Mouse (Mus musculus) hindbrain, embryonic 14.5 days (tissue): ENCODE data around the gene Map3k7cl. TPM values are rescaled to one million over a fixed set of nuclear protein-coding genes. Genes with fewer than 3 reads are reported as not detected.

Experiments
- ATAC-seq: fragments of 200-750 bp; cut with Nextera tagmentation; 2 replicates; pipeline ENCODE4 v1.8.0; 2017; ENCODE audit warnings: moderate number of reproducible peaks, mild to moderate bottlenecking, moderate TSS enrichment, moderate library complexity; ENCODE audit not compliant: low FRiP score
- DNase-seq: peaks from one replicate; pipeline ENCODE4 v3.0.0-alpha.2; 2015; ENCODE audit warnings: low spot score
- H3K27ac ChIP-seq: fragments of 300-500 bp; sonication (generic); 2 replicates; pipeline ENCODE4 v1.5.1; 2014; ENCODE audit warnings: mild to moderate bottlenecking, moderate library complexity
- H3K27me3 ChIP-seq: fragments of 300-500 bp; sonication (generic); 2 replicates; pipeline ENCODE4 v1.6.1; 2014; ENCODE audit warnings: mild to moderate bottlenecking, low read length, mixed read lengths; ENCODE audit not compliant: control insufficient read depth, insufficient read depth
- H3K36me3 ChIP-seq: fragments of 300-500 bp; sonication (generic); replicated peaks from 2 replicates; pipeline ENCODE4 v1.6.1; 2014; ENCODE audit not compliant: control insufficient read depth, insufficient read depth
- H3K4me1 ChIP-seq: fragments of 300-500 bp; sonication (generic); replicated peaks from 2 replicates; pipeline ENCODE4 v1.6.1; 2014; ENCODE audit warnings: antibody characterized with exemption, low read length, mixed read lengths; ENCODE audit not compliant: control insufficient read depth, insufficient read depth
- H3K4me2 ChIP-seq: fragments of 300-500 bp; sonication (generic); replicated peaks from 2 replicates; pipeline ENCODE4 v1.6.1; 2014; ENCODE audit warnings: mild to moderate bottlenecking, moderate library complexity
- H3K4me3 ChIP-seq: fragments of 300-500 bp; sonication (generic); replicated peaks from 2 replicates; pipeline ENCODE4 v1.5.1; 2014; ENCODE audit warnings: mild to moderate bottlenecking, low read length
- H3K9ac ChIP-seq: fragments of 300-500 bp; sonication (generic); 2 replicates; pipeline ENCODE4 v1.6.1; 2014
- H3K9me3 ChIP-seq: fragments of 300-500 bp; sonication (generic); 2 replicates; pipeline ENCODE4 v1.6.1; 2016; ENCODE audit warnings: low read length; ENCODE audit not compliant: control insufficient read depth
- WGBS: fragments of 180-500 bp; shearing (Covaris S2); extraction: QIAGEN DNeasy Blood & Tissue Kit; methylation state at CpG from one replicate; pipeline ENCODE4 v1.1.7; 2014; 5-methylcytosine and 5-hydroxymethylcytosine counted together
- polyA plus RNA-seq: library from polyadenylated mRNA; unstranded; fragments of >200 nt; fragmentation: Nextera tagmentation; extraction: Ambion mirVana; gene quantifications from 2 replicates; pipeline ENCODE4 v1.2.1, GENCODE M21; 2014

The Map3k7cl gene
- polyA plus RNA-seq, 1 experiment from 2014 or later = 0.12 TPM

DNA sequence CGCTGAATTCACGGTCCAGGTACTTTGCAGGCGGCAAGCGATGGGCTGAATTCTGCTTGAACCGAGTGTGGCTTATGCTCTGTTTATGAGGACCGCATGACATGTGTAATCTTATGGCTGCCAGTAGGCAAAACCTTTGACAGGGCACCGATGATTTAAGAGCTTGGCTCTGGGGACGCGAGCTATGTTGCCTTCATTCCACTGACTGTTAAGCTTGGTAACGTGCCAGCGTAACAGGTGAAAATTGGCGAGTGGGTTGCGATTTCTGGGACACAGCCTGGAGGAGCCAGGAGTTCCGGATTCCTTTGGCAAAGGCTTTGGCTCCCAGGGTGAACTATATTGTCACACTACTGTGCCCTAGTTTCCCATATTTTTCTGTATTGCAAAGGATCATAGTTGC, 26.3 kb downstream of the Map3k7cl start:
- Histone ChIP-seq H3K4me1 (no peaks in the 10 kb centered on the region), H3K4me3 (no peak overlapping the region), H3K36me3 (no peaks in the 10 kb centered on the region), H3K27ac (no peak overlapping the region), H3K4me2 (no peak overlapping the region), H3K27me3 (no peaks in the 10 kb centered on the region), H3K9me3 (no peaks in the 10 kb centered on the region), H3K9ac (no peak overlapping the region)
- ATAC-seq = peak; percentile 51; the same call in 1 of the 2 replicates
- DNase-seq = peak; percentile 40
- 64% methylated on average over 14 of the region's 14 CpGs for WGBS

- Histone ChIP-seq H3K9me3 (no peaks in the 10 kb centered on the region), H3K27me3 (no peaks in the 10 kb centered on the region), H3K4me2 (no peak overlapping the region), H3K36me3 (no peaks in the 10 kb centered on the region), H3K4me1 (no peaks in the 10 kb centered on the region), H3K9ac (no peak overlapping the region), H3K27ac (no peak overlapping the region), H3K4me3 (no peak overlapping the region)
- WGBS = 95% methylated on average over 6 of the region's 6 CpGs
- DNase-seq = no peak
- ATAC-seq = no peak
Observed at GRCm38 (mm10) chr16:87582776-87583175, 29.6 kb downstream of the Map3k7cl start.

GRCm38 (mm10) chr16:87584618-87585017, 31.5 kb downstream of the Map3k7cl start:
- 85% methylated on average over 7 of the region's 7 CpGs for whole genome bisulfite sequencing
- no peak for DNase-seq
- H3K4me3 ChIP-seq = no peak overlapping the region

DNA sequence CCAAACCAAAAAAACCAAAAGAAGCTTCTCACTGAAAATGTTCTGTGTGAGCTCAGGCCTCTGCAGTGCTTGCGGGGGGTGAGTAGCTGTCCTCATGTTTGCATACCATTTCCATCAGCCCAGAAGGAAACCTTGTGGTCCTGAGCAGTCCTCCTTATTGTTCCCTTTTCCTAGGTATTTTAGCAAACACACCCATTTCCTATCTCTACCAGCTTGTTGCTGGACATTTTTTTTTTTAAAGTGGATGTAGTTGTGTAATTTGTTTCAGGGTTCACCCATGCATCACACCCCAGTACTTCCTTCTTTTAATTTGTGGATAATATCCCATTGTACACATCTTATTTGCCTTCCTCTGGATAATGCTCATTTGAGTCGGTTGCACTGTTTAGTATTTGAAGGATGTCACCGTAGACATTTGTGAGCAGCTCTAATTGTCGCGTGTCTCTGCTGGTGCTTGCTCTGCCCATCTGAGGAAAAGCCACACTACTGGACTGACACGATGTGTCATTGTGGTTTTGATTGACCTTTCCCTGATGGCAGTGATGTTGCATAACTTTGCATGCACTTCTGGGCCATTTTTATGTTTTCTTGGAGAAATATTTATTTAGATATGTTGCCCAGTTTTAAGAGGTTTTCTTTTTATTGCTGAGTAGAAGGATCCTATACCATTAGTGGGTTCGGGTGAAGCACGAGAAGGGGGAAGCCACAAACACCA, 32.6 kb downstream of the Map3k7cl start:
- no peaks in the 10 kb centered on the region for H3K36me3 ChIP-seq
- H3K27me3 ChIP-seq = no peaks in the 10 kb centered on the region
- H3K4me2 ChIP-seq = no peak overlapping the region
- H3K27ac ChIP-seq = no peak overlapping the region
- DNase-seq (no peak), ATAC-seq (no peak)
- H3K9me3 ChIP-seq = no peaks in the 10 kb centered on the region
- no peak overlapping the region for H3K9ac ChIP-seq
- 91% methylated on average over 8 of the region's 8 CpGs for WGBS
- H3K4me3 ChIP-seq = no peak overlapping the region
- H3K4me1 ChIP-seq = no peaks in the 10 kb centered on the region

More at GRCm38 (mm10) chr16:87584618-87585017, 31.5 kb downstream of the Map3k7cl start:
- no peaks in the 10 kb centered on the region for H3K36me3 ChIP-seq
- H3K4me2 ChIP-seq = no peak overlapping the region
- H3K4me1 ChIP-seq = no peaks in the 10 kb centered on the region
- no peak overlapping the region for H3K27ac ChIP-seq
- no peaks in the 10 kb centered on the region for H3K9me3 ChIP-seq
- H3K9ac ChIP-seq = no peak overlapping the region
- H3K27me3 ChIP-seq = no peaks in the 10 kb centered on the region
- no peak for ATAC-seq

GRCm38 (mm10) chr16:87587843-87588242, 34.7 kb downstream of the Map3k7cl start:
- DNase-seq (no peak), ATAC-seq (no peak)
- Histone ChIP-seq H3K4me1 (no peaks in the 10 kb centered on the region), H3K27me3 (no peaks in the 10 kb centered on the region), H3K9ac (no peak overlapping the region), H3K9me3 (no peaks in the 10 kb centered on the region), H3K4me2 (no peak overlapping the region), H3K36me3 (no peaks in the 10 kb centered on the region), H3K27ac (no peak overlapping the region), H3K4me3 (no peak overlapping the region)
- 59% methylated on average over 8 of the region's 8 CpGs for WGBS

DNA sequence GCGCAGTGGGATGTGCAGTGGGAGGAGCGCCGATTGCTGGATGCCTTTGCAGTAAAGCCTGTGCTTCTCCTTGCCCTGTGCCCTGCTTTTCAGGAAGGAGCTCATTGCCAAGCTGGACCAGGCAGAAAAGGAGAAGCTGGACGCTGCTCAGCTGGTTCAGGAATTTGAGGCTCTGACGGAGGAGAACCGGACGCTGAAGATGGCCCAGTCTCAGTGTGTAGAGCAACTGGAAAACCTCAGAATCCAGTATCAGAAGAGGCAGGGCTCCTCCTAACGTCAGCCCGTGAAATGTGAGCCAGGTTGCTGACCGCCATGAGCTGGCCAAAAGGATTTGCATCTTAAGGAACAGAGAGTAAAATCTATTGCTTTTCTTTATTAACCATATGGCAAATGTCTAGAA, 41.0 kb downstream of the Map3k7cl start:
- 79% methylated on average over 10 of the region's 10 CpGs for WGBS
- H3K4me1 ChIP-seq = 0 out of 2 replicates have a peak, but pooled peaks cover 7% of the 10 kb centered on the region
- no peaks in the 10 kb centered on the region for H3K27me3 ChIP-seq
- ATAC-seq = no peak
- H3K27ac ChIP-seq = no peak overlapping the region
- H3K4me2 ChIP-seq = no peak overlapping the region
- no peak overlapping the region for H3K4me3 ChIP-seq
- DNase-seq = no peak
- H3K9me3 ChIP-seq = no peaks in the 10 kb centered on the region
- no peaks in the 10 kb centered on the region for H3K36me3 ChIP-seq
- no peak overlapping the region for H3K9ac ChIP-seq

GRCm38 (mm10) chr16:87595149-87595548, 42.0 kb downstream of the Map3k7cl start:
- no peaks in the 10 kb centered on the region for H3K27me3 ChIP-seq
- H3K27ac ChIP-seq = no peak overlapping the region
- no peak overlapping the region for H3K4me2 ChIP-seq
- WGBS = 79% methylated on average over 10 of the region's 12 CpGs
- H3K36me3 ChIP-seq = no peaks in the 10 kb centered on the region
- DNase-seq (no peak), ATAC-seq (no peak)
- 0 out of 2 replicates have a peak, but pooled peaks cover 7% of the 10 kb centered on the region for H3K4me1 ChIP-seq
- H3K9me3 ChIP-seq = no peaks in the 10 kb centered on the region
- no peak overlapping the region for H3K9ac ChIP-seq
- no peak overlapping the region for H3K4me3 ChIP-seq

GRCm38 (mm10) chr16:87602717-87603526, 49.8 kb downstream of the Map3k7cl start:
- ATAC-seq (no peak), DNase-seq (no peak)
- H3K4me1 ChIP-seq = no peaks in the 10 kb centered on the region
- H3K9me3 ChIP-seq = no peaks in the 10 kb centered on the region
- 76% methylated on average over 17 of the region's 17 CpGs for WGBS
- no peaks in the 10 kb centered on the region for H3K36me3 ChIP-seq
- H3K4me3 ChIP-seq = no peak overlapping the region
- no peaks in the 10 kb centered on the region for H3K27me3 ChIP-seq
- H3K9ac ChIP-seq = no peak overlapping the region
- no peak overlapping the region for H3K4me2 ChIP-seq
- H3K27ac ChIP-seq = no peak overlapping the region

DNA sequence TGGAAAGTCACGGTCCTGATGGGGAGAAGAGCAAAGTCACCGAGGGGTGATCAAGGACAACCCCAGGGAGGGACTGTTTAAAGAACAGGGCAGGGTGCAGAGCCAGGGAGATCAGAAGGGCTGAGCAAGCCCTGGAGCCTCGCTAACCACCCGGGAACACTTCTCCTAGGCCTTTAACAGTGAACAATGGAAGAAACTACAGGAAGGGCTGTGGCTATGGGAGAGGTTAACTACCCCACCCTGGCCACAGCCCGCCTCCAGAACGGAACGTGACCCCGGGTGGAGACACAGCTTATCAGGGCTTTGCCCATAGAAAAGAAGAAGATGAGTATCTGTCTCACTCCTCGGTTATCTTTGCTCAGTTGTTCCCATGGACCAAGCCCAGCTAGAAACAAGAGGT, 50.9 kb downstream of the Map3k7cl start:
- DNase-seq (no peak), ATAC-seq (no peak)
- H3K4me2 ChIP-seq = no peak overlapping the region
- no peaks in the 10 kb centered on the region for H3K36me3 ChIP-seq
- no peaks in the 10 kb centered on the region for H3K9me3 ChIP-seq
- H3K4me3 ChIP-seq = no peak overlapping the region
- WGBS = 78% methylated on average over 9 of the region's 9 CpGs
- H3K9ac ChIP-seq = no peak overlapping the region
- H3K4me1 ChIP-seq = no peaks in the 10 kb centered on the region
- no peak overlapping the region for H3K27ac ChIP-seq
- no peaks in the 10 kb centered on the region for H3K27me3 ChIP-seq
